Mouse (Mus musculus): Measurements from ENCODE around the gene Osgin1. TPM values are rescaled to one million over a fixed set of nuclear protein-coding genes. Genes with fewer than 3 reads are reported as not detected.

Osgin1 gene
- total RNA-seq, 2 experiments from 2014 or later, result 0.94 to 1.7 TPM

DNA sequence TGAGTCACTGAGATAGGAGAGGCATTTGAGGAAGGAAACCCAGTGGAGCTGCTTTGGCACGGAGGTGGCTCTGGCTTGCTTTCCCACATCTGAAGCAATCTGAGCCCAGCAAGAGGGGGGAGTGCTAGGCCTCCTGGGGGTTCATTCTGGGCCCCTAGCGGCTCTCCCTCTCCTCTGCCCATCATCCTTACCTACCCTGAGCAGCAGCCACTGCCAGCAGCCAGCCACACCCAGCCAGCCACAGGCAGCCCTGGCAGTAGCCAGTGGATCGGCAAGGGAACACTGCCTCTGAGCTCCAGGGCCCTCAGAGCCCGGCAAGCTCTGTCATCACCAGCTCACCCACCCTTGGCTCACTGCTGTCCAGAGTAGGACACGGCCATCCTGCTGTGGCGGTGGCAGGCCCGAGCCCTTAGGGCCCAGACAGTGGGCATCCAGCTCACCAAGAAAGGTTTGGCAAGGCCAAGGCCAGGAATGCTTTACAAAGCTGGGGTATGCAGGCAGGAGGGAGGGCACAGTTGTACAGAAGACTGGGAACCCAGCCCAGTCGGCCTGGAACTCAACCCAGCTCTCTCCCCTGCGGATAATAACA is 11.7 kb upstream of the Osgin1 start:
- ATAC-seq (replicated peaks; ENCODE audit: low FRiP score, poor library complexity, severe bottlenecking), result no peak

- ATAC-seq (replicated peaks; ENCODE audit: low FRiP score, poor library complexity, severe bottlenecking), result no peak
Measured at GRCm38 (mm10) chr8:119423631-119424141, 10.2 kb upstream of the Osgin1 start.

- ATAC-seq (replicated peaks; ENCODE audit: low FRiP score, poor library complexity, severe bottlenecking), result no peak
Measured at GRCm38 (mm10) chr8:119424199-119424733, 9.7 kb upstream of the Osgin1 start.

- ATAC-seq (replicated peaks; ENCODE audit: low FRiP score, poor library complexity, severe bottlenecking), result no peak
Measured at GRCm38 (mm10) chr8:119424740-119425139, 9.2 kb upstream of the Osgin1 start.

- ATAC-seq (replicated peaks; ENCODE audit: low FRiP score, poor library complexity, severe bottlenecking), result no peak
Measured at GRCm38 (mm10) chr8:119425533-119425932, 8.4 kb upstream of the Osgin1 start.

- ATAC-seq (replicated peaks; ENCODE audit: low FRiP score, poor library complexity, severe bottlenecking), result no peak
Measured at GRCm38 (mm10) chr8:119426069-119426735, 7.7 kb upstream of the Osgin1 start.

- no peak for ATAC-seq (replicated peaks; ENCODE audit: low FRiP score, poor library complexity, severe bottlenecking)
Measured at GRCm38 (mm10) chr8:119427634-119428349, 6.1 kb upstream of the Osgin1 start.

- ATAC-seq (replicated peaks; ENCODE audit: low FRiP score, poor library complexity, severe bottlenecking), result no peak
Measured at GRCm38 (mm10) chr8:119428350-119428740, 5.6 kb upstream of the Osgin1 start.

- ATAC-seq (replicated peaks; ENCODE audit: low FRiP score, poor library complexity, severe bottlenecking), result no peak
Measured at GRCm38 (mm10) chr8:119428766-119429327, 5.1 kb upstream of the Osgin1 start.

GRCm38 (mm10) chr8:119429552-119429951 is 4.4 kb upstream of the Osgin1 start:
- no peak for ATAC-seq (replicated peaks; ENCODE audit: low FRiP score, poor library complexity, severe bottlenecking)

- ATAC-seq (replicated peaks; ENCODE audit: low FRiP score, poor library complexity, severe bottlenecking), result no peak
Measured at GRCm38 (mm10) chr8:119430250-119430649, 3.7 kb upstream of the Osgin1 start.

DNA sequence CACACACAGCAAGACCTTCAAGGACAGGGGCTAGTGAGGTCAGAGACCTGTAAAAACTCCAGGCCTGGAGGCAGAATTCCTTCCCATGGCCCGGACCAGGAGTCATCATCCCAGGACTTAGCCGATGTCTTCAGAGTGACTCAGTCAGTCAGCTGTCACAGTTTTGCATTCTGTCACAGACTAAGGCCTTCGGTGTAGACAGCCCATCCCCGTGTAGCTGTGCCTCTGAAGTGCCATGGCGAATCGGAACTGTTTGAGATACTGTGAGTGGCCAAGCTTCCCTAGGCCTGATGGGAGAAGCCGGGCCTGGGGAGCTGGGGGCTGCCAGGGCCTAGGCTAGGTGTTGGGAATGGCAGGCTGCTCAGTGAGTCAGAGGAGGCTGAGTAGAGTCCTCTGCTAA is 3.2 kb upstream of the Osgin1 start:
- no peak for ATAC-seq (replicated peaks; ENCODE audit: low FRiP score, poor library complexity, severe bottlenecking)

- ATAC-seq (replicated peaks; ENCODE audit: low FRiP score, poor library complexity, severe bottlenecking), result no peak
Measured at GRCm38 (mm10) chr8:119432372-119432771, 1.6 kb upstream of the Osgin1 start.

- no peak for ATAC-seq (replicated peaks; ENCODE audit: low FRiP score, poor library complexity, severe bottlenecking)
Measured at GRCm38 (mm10) chr8:119434569-119434968, 645 bp downstream of the Osgin1 start.

GRCm38 (mm10) chr8:119435527-119435926 is 1.6 kb downstream of the Osgin1 start:
- ATAC-seq (replicated peaks; ENCODE audit: low FRiP score, poor library complexity, severe bottlenecking), result no peak

- ATAC-seq (replicated peaks; ENCODE audit: low FRiP score, poor library complexity, severe bottlenecking), result no peak
Measured at GRCm38 (mm10) chr8:119436331-119436730, 2.4 kb downstream of the Osgin1 start.

DNA sequence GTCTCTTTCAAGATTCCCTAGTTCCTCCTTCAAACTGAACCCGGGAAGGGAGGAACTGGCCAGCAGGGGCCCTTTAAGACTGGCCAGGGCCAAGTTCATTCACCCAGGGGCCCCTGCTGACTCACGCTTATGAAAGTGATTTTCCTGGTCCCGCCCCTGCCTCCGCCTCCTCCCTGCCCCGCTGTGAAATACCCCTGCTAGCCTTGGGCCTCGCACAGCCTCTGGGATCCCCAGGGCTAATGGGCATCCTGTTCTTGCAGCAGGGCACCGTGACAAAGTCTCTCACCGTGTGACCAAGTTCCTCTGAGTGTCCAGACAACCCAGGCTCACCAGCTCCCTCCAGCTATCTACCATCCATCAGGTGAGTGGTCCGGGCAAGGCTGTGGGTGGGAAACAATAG is 3.0 kb downstream of the Osgin1 start:
- ATAC-seq (replicated peaks; ENCODE audit: low FRiP score, poor library complexity, severe bottlenecking), result no peak

DNA sequence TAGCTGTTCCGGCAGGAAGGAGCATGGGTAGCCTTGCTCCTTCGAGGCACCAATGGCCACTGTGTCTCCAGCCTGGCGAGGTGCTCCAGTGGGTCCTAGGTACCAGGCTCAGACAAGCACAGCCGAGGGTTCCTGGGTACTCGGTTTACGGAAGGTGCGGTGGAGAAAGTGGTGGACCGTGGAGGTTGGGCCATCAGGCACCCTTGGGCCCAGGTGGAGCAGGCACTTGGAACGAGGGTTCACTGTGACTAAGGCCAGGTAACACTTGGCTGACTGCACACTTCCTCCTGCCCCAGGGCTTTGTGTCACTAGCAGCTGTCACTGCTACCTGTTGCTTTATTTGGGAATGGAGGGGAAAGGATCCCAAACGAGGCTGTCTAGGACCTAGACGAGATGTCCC is 3.6 kb downstream of the Osgin1 start:
- ATAC-seq (replicated peaks; ENCODE audit: low FRiP score, poor library complexity, severe bottlenecking), result no peak

- ATAC-seq (replicated peaks; ENCODE audit: low FRiP score, poor library complexity, severe bottlenecking), result no peak
Measured at GRCm38 (mm10) chr8:119438876-119439275, 5.0 kb downstream of the Osgin1 start.

DNA sequence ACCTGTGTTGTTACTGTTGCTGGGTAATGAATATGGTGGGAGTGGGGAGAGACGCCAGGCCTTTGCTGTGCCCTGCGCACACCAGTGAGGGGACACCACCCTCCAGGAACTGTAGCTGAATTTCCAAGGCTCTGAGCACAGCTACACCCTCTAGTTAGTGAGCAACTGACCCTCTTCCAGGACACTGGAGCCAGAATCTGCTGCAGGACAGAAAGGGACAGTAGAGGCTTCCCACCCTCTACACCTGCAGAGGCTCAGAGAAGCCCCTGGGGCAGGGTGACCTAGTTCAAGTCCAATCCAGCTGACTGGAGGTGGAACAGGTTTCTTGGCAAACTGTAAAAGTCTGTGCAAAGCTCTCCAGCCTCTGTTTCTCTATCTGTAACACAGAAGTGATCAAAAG is 5.5 kb downstream of the Osgin1 start:
- ATAC-seq (replicated peaks; ENCODE audit: low FRiP score, poor library complexity, severe bottlenecking), result no peak

GRCm38 (mm10) chr8:119439893-119440249 is 5.9 kb downstream of the Osgin1 start:
- ATAC-seq (replicated peaks; ENCODE audit: low FRiP score, poor library complexity, severe bottlenecking), result no peak

Data from erythroblast, adult 5-6 weeks (primary cell).